Mouse (Mus musculus): ENCODE results near the gene Bzw1.

Gene Bzw1

DNA sequence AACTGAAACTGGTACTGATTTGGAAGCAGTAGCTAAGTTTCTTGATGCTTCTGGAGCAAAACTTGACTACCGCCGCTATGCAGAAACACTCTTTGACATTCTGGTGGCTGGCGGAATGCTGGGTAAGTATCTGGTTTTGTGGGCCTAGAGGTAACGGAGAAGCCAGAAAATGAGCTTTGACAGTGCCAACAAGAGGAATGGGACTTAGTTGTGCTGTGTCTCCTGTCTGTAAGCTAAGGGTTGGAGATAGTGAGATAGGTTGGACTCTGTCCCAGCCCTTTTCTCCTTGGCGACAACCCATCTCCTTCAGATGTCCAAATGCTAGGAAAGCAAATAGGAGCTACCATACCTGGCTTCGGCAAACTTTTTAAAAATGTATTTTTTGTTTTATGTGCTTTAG, 5.0 kb downstream of the Bzw1 start:
- no peak for DNase-seq

DNA sequence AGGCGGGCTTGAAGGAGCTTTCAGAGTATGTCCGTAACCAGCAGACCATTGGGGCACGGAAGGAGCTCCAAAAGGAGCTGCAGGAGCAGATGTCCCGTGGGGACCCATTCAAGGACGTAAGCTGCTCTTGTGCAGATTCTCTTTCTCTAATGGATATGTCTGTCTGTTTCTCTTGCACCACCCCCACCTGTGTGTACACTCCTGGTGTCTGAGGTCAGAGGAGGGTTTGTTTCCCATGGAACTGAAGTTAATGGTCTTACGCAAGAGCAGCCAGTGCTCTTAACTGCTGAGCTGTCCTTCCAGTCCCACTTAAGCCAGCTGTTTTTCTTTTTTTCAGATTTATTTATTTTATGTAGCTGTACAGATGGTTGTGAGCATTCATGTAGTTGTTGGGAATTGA, 8.7 kb downstream of the Bzw1 start:
- no peak for DNase-seq

DNA sequence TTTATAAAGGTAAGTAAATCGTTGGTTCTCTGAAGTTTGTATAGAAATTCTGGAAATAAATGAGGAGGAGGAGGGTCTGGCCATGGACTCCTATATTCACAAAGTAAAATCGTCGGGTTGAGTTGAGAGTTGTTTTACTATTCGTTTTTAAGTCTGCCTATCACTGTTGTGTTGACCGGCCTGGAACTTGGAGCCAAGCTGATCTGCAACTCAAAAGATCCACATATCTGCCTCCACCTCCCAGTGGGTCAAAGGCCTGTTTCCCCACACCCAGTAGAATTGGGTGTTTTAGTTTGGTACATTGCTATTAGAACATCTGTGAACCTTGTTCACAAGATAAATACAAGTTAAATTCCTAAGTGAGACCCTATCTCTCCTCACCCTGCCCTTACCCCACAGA, 11.0 kb downstream of the Bzw1 start:
- DNase-seq, result no peak

DNA sequence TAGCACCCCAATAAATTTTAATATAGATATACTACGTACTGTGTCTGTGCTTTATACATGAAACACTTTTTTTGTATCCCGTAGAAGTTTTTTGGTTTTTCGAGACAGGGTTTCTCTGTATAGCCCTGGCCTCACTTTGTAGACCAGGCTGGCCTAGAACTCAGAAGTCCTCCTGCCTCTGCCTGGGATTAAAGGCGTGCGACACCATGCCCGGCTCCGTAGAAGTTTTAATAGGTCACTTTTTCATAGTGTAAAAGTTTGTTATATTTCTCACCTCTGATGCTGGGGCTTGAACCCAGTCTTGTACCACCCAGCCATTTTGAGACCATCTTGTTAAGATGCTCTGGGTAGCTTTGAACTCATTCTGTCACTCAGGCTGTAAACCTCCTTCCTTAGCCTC, 14.6 kb downstream of the Bzw1 start:
- no peak for DNase-seq

DNA sequence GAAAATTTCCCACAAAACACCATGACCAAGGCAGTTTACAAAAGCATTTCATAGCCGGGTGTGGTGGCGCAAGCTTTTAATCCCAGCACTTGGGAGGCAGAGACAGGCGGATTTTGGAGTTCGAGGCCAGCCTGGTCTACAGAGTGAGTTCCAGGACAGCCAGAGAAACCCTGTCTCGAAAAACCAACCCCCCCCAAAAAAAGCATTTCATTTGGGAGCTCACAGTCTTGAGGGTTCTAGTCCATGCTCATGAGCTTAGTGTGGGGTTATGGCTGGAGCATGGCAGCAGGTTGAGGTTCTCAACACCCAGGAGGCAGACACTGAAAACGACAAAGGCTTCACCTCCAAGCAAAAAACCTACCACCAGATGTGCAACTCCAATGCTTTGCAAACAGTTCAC, 15.4 kb downstream of the Bzw1 start:
- DNase-seq, result no peak

DNA sequence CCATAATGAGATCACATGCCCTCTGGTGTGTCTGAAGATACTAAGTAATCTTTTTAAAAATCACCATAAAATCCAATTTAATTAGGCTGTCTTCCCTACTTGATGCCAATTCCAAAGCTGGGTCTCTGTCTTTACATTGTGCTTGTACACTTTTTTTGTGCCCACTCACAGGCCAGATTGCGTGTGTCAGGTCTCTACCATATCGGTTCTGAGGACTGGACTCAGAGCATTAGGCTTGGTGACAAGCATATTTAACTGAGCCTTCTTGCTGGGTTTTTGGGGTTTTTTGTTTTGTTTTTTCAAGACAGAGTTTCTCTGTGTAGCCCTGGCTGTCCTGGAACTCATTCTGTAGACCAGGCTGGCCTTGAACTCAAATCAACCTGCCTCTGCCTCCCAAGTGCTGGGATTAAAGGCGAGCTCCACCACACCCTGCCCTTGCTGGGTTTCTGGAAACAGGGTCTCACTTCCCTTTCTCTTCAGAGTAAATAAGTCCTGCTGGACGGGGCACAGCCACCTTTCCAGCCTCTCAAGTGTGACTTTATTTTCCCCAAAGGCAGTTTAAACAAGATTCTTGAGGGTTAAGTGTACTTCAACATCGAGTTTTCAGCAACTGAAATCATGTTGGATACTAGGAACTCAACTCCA, 17.0 kb downstream of the Bzw1 start:
- no peak for DNase-seq

DNA sequence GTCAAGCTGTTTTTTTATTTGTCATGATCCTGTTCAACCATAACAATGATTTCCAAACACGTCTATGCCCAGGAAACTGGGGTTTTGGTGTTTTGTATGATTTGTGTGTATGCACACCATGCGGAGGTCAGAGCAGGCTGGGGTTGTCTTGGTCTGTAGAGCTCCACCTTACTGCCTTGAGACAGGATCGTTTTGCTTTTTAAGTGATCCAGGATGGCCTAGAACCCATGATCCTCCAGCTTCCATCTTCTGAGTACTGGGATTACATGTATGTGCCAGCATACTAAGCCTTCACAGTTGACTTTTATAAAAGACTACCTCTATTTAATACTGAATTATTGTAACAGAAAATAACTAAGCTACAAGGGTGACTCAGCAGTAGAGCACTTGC, 17.5 kb downstream of the Bzw1 start:
- DNase-seq, result no peak

DNA sequence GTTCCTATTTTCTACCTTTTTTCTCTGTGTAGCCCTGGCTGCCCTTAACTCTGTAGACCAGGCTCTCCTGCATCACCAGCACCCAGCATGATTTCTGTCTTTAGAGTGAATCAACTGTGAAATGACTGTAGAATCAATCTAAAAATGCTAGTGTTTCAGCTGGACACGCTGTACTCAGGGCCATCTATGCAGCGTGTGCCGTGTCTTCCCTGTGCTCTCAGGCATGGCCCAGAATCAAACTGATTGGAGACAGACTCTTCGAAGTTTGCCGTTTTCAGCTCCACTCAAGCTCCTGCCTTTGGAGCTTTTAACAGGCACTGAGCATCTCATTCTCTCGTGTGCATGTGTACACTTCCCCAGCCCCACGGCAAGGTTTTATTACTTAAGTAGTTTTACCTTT, 18.1 kb downstream of the Bzw1 start:
- no peak for DNase-seq

DNA sequence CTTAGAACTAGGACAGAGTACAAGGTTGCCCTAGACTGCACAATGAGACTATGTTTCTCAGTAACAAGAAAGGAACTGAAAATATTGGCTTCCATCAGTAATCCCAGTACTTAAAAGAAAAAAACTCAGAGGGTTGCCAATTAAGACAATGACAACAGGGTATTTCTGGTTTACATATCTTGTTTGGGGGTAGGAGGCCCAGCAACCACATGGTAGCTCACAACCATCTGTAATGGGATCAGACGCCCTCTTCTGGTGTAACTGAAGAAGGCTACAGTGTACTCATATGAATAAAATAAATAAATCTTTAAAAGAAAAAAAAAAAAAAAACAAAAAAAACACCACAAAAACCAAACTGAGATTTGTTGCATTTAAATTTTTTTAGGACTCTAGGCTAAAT, 22.7 kb downstream of the Bzw1 start:
- DNase-seq, result no peak

DNA sequence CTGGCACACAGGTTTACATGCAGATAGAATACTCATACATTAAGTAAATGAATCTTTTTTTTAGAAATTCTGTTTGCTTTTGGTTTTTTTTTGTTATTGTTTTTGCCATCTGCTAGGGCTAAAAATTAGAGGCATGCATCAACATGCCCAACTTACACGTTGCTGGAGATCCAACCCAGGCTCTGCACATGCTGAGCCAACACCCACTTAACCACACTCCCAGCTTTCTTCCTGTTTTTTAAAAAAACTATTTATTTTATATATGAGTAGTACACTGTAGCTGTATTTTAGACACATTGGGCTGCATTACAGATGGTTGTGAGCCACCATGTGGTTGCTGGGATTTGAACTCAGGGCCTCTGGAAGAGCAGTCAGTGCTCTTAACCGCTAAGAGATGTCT, 23.4 kb downstream of the Bzw1 start:
- DNase-seq, result no peak

DNA sequence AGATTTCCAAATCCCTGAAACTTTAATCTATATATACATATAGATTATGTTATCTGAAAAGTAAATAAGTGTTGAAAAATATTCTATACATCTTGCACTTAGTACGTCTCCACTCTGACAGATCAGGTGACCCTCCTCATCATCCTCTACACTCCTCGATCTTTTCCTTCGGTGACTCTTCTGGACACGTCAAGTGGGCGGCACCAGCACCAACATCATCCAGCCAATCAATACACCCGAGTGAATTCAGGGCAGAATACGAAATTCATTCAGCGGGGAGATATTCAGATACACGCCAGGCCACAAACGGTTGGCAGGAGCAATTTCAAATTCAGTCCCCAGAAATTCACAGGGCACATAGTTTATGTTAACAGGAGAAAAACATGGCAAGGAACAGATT, 27.3 kb downstream of the Bzw1 start:
- no peak for DNase-seq

DNA sequence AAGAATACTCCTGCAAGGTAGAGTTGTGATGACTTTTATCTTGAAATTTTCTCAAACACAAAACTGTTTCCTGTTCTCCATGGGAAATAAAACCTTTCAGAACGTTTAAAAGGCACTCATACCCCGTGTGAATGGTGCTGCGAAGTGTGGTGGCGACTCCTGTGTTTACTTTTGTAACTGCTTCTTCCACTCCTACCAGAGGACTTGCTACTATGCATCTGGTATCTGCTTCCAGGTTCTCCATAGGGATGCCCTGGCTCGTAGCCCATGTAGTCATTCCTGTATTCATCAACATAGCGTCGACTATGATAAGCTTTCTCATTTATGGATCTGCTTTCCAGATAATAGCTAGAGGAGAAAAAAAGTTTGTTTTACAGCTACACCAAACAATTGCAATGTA, 28.3 kb downstream of the Bzw1 start:
- DNase-seq, result no peak

DNA sequence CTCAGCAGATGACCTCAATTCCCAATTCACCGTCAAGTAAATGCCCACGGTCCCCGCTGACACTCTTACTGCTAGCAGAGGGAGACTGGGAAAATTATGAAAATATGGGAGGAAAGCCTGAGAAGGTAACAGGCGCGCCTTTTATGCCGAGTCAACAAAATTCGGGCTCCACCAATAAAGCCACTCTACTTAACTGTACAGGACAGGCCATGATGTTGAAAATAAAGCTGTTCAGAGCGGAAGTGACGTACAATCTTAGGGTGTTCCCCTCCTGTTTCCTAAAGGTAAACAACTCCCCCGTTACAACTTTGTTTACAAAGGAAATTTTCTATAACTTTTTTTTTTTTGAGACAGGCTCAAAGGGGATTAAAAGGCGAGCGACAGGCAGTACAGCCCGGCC, 30.2 kb downstream of the Bzw1 start:
- DNase-seq, result peak; percentile 53

DNA sequence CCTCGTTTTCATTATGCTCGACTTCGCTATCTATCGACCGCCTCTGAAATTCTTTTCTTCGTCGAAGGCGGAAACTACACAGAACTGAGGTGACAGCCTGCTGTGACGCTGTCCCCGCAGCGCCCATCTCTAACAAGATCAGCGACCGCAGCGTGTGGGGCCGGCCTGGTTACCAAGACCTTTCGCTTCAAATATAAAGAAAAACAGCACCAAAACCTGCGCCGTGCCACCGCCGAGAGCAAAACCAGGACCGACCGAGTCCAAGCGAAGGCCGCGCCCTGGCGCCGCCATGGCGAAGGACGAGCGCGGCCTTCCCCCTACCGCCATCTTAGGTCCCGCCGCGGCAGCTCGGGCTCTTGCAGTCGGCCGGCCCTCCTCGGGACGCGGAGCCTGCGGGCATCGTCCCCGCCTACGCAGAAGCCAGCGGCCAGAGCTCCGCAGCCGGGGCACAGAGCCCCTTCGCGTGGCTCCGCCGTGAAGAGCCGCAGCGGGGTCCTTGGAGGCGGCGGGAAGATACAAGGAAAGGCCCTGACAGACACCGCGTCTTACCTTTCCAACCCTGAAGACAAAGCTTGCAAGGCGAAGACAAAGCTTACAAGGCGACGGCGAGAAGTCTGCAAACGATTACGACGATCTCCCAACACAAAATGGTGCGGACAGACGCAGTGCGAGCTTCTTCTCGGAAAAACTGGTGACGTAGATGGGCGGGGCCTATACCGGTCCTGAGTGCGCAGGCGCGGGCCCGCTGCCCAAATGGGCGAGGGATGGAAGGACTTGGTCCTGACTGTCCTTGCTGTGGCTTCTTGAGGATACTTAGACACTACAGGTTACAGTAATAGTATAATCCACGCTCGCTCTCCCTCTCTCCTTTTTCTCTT, 30.9 kb downstream of the Bzw1 start, which contains the start of gene Clk1:
TSS of gene Clk1 (minus strand) at position 696 of the 878 bp plus-strand sequence.
- peak; percentile 99 for DNase-seq

DNA sequence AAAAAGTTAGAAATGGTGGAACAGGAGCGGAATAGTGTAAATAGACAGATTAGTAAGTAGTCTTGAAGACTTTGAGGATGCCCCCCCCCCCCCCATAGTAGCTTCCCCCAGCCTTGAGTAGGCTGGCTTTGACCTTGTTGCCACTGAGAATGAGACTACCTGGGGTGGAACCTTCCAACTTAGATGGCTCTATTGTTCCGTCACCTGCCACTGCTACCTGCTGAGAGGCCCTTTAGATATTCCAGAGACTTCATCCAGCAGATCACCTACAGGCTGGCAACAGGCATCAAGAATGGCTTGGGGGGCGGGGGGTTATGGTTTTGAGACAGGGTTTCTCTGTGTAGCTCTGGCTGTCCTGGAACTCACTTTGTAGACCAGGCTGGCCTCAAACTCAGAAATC, 31.9 kb downstream of the Bzw1 start:
- no peak for DNase-seq

DNA sequence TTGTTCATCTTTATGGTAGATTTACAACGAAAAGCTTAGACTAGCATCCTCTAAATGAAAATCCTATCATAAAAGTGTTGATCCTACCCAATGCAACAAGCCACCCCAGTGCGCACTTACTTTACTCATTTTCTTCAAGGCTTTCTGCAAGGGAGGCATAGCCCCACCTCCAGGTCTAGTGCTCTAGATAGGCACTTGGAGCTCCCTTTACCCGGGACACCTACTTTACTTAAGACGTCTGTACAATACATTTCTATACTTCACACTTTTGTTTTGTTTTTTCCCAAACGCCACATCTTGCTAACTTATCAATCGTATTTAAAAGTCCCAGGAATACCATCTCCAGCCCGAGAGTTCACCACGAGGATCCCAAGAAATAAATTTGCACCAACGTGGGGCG, 52.0 kb downstream of the Bzw1 start:
- DNase-seq, result no peak

DNA sequence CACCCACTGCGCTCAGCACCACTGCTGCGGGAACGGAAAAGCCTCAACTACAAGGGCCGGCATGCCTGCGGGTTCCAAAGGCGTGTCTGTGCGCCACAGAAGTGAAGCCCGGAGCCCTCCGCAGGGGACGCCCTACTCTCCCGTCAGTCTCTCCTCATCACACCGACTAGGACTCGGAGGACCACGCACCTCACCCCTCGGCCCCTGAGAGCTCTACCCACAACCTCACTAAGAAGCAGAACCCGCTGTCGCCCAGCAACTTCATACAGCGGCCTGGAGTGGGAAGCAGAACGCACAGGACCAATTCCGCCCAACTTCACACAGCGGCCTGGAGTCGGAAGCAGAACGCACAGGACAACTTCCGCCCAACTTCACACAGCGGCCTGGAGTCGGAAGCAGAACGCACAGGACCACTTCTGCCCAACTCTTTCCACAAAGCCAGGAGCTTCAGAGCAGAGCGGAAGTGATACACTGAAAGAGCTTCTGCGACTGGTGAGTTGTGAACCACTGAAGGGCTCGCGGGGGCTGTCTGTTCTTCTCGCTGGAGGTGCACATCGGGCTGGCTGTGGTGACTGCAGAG, 52.5 kb downstream of the Bzw1 start, which contains the start of the genes Nif3l1 and Ppil3:
TSS of gene Nif3l1 (plus strand) at position 9 of the 580 bp plus-strand sequence.
TSS of gene Ppil3 (minus strand) at position 344 of the 580 bp plus-strand sequence.
- peak; percentile 78 for DNase-seq

DNA sequence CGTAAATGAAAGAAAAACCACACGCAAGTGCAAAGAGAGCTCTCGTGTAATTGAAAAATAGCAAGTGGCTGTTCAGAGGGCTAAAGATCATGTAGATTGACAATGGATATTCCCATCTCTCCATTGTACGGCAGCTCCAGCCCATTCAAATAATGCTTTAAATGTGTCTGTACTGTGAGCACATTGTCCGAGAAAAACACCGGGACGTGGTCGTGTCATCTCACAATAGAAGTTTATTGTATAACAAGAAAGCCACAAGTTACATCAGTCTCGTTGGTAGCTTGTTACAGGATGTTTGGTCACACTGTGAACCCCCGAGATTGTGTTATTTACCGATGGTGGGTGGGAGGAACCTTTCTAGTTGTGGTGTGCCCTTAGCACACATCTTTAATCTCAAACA, 53.2 kb downstream of the Bzw1 start:
- no peak for DNase-seq

DNA sequence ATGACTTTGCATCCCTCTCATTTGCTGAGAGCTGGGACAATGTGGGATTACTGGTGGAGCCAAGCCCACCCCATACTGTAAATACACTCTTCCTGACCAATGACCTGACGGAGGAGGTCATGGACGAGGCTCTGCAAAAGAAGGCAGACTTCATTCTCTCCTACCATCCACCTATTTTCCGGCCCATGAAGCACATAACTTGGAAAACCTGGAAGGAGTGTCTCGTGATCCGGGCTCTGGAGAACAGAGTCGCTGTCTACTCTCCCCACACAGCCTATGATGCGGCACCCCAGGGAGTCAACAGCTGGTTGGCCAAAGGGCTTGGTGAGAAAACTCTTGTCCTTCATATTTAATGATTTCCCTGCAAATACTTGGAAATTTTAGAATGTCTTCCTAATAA, 55.1 kb downstream of the Bzw1 start:
- DNase-seq, result no peak

DNA sequence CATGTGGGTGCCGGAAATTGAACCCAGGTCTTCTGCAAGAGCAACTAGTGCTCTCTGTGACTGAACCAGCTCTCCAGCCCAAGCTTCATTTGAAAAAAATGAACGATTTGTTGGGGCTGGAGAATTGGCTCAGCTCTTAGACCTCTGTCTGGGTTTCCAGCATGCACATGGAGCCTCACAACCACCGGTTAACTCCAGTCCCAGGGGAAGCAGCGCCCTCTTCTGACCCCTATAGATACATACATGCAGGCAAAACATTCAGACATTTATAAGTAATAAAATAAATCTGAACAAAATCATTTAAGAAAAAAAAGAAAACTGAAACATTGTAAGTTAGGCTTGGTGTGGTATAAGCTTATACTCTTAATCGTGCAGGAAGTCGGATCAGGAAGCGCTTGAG, 55.7 kb downstream of the Bzw1 start:
- DNase-seq, result no peak

DNA sequence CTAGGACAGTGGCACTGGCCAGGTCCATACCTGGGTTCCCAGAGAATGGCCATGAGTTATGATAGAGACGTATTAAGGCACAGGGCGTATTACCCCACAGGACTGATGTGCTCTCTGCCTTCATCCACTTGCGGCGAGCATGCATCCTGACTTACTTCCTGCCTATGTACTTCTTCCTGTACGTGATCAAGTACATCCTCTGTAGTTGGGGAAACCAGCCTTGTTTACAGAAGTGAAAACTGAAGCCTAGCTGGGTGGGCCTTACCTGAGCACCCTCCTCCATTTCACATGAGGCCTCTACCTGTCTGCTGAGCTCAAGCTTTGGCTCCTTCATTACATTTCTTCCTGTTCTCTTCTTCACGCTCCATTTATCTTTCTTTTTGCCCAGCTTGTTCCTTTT, 61.6 kb downstream of the Bzw1 start:
- DNase-seq, result no peak

Data from lung, postnatal 14 days (tissue).